Mouse (Mus musculus): ENCODE results near the gene Cd200.

Cd200 gene

GRCm38 (mm10) chr16:45336478-45336877, 72.4 kb downstream of the Cd200 start:
- DNase-seq (ENCODE audit: low read depth) = no peak

DNA sequence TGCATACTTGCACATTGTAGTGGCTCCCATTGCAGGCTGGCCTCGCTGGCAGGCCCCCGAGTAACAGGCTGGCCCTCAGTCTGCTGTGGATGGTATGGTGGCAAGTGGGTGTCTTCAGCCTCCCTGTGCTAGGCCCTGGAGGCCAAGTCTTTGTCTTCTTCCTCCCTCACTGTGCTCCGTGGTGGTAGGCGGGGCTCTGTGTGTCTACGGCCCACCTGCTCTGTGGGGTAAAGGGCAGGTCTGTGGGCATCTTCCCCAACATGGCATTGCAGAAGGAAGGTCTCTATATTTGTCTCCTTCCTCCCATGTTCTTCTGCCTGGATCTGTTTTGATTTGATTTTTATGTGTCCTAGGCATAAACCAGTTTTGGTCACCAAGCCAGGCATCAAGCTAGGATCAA, 74.0 kb downstream of the Cd200 start:
- DNase-seq (ENCODE audit: low read depth) = no peak

- no peak for DNase-seq (ENCODE audit: low read depth)
These were observed 74.5 kb downstream of the Cd200 start for GRCm38 (mm10) chr16:45334376-45334765.

DNA sequence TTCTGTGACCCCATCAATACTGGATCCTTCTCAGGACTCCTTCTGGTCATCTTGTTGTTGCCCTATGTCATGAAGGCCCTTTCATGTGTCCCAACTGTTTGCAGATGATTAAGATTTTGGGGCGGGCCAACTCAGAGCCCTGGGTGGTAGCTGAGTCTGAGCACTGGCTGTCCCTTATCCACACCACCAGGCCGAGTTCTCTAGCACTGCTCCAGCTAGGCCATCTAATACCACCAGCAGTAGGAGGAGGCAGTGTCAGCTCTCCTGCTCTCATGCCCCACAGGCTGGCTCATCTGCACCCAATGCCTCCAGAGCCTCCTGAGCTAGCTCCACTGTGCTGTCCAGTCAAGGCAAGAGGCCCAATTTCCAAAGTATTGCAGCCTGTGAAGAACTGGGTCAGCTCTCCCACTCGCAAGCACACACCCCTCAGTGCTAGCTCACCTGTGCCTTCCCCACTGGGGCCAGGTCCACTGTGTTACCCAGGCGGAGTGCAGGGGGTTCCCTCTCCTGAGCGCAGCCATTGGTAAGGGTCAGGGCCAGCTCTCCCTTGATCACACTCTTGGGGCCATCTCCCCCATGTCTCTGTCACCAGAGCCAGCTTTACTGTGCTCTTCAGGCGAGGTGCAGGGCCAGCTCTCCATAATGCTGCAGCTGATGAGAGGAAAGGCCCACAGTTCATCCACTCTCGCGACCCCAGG, 75.0 kb downstream of the Cd200 start:
- DNase-seq (ENCODE audit: low read depth) = no peak

DNA sequence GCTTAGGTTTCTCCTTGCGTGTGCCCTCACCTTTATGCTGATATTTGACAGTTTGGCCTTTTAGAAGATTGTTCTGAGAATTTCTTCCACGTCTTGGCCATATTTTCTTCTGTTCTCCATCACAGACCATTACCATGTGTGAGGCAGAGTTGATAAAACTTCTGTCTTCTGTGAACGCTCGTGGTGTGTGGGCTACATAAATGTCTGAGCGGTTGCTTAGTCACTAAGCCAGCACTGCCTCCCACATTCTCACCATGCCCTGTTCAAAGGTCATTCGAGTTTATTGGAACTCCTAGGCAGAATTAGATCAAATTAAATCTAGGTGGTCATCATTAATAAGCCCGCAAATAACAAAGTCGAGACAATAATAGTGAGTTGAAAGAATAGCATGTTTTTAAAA, 76.3 kb downstream of the Cd200 start:
- no peak for DNase-seq (ENCODE audit: low read depth)
